Mouse (Mus musculus) urinary bladder, adult 18-20 months (tissue): ENCODE data around the gene Sh2b2.
A peak's percentile ranks its signal among the peaks of the same experiment; 100 is the strongest.
"Not testable (repeated sequence)": the region's sequence is repeated elsewhere in the genome, so short reads cannot be mapped to it uniquely, and the experiment has no call there.

Experiments
- DNase-seq, 2 experiments: peaks; one replicate each; pipeline ENCODE4 v3.0.0; 2022; ENCODE audit warnings: low spot score in 2 of 2, mixed read lengths in 2 of 2

Sh2b2 gene

DNA sequence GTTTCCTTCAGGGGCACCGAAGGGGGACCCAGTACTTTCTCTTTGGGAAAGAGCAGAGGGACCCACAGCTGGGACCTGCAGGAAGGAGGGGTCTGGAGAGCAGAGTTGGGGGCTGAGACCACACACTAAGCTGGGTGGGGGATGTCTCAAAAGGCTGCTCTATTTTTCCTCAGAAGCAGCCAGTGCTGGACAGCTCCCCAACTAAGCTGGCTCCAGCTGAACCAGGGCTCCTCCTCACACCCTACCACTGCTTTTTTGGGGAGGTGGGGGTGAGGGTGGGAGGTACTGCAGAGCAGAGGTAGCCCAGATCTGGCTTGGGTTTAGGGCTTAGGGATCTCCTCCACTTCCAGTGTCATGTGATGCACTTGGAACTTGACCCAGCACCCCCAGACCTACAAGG, 6.0 kb downstream of the Sh2b2 start:
- DNase-seq = no peak

- no peak for DNase-seq
These were observed 8.7 kb downstream of the Sh2b2 start for GRCm38 (mm10) chr5:136237607-136238006.

DNA sequence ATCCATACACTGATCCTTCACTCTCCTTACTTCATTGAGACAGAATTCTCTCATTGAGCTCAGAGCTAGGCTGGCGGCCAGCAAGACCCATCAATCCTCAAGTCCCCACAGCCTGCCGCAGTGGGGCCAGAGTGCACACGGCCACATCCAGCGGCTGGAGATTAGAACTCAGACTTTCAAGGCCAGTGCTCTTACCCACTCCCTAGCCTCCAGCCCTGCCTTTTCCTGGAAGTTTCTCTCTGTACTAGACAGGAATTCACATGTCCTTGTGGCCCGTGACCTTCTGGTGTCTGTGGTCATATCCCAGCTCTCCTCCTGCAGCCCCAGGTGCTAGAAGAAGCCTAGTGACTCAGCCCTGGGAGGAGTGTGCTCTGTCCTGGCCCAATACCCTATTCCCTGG, 9.7 kb downstream of the Sh2b2 start:
- no peak for DNase-seq

- no peak for DNase-seq
These were observed 15.9 kb downstream of the Sh2b2 start for GRCm38 (mm10) chr5:136230348-136231035.

- no peak for DNase-seq
These were observed 20.0 kb downstream of the Sh2b2 start for GRCm38 (mm10) chr5:136226246-136226876.

DNA sequence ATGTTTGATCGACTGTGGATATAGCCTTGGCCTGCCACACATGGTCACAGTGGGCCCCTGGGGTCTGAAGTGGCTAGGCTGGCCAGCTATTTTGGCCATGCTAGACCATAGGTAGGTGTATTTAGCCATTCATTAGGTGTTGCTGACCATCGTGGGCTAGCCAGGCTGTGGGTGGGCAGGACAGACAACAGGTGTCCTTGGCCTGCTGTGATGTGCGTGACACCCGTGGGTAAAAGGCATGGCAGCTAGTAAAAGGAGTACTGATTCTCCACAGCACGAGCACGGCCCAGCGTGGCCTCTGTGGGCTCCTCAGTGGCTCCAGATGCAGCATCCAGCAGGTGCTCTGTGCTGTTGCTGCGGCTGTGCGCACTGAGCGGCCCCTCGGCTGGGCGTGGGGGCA, 27.8 kb downstream of the Sh2b2 start:
- no peak for DNase-seq

GRCm38 (mm10) chr5:136217932-136218381, 28.4 kb downstream of the Sh2b2 start:
- DNase-seq = no peak

DNA sequence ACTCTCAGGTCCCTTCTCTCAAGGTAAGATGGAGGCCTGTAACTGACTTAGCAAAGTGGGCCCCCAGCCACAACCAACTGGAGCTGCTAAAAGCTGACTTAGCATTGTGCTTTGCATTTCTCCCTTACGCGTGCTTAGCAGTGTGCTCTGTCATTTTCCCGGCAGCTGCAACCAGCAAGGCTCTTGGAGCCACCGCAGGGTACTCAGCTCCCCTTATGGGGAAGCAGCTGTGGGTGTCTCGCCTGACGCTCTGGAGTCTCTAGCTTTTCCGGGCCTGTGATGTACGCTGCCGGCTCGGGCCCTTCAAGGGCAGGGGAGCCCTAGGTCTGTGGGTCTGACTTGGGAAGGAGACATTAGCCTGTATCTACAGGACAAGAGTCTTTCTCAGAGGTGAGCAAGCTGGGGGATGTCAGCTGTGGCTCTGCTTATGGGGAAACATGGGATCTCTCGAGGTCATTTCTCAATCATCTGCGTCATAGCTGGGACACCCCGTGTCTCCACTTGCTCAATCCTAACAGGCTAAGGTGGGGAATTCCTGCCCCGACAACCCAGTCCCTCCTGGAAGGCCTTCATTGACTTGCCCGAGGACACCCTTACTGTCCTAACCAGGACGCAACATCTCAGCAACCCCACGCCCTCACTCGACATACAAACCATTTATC, 29.2 kb downstream of the Sh2b2 start:
- DNase-seq = no peak

DNA sequence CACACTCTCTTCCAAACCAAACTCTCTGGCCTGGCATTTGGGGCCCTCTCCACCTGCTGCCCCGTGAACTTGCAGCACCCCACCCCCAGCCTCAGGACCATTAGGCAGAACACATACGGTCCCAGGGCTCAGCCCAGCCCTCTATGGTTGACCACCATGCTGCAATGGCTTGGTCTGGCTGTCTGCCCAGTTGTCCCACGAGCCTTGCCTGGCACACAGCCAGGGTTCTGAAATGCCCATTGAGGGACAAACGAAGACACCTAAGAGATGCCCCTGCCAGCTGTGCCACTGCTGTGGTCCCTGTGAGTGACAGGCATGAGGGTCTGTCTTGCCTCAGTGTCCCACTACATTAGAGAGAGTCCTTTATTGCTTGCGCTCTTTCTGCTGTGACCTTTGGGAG, 30.4 kb downstream of the Sh2b2 start:
- no peak for DNase-seq

DNA sequence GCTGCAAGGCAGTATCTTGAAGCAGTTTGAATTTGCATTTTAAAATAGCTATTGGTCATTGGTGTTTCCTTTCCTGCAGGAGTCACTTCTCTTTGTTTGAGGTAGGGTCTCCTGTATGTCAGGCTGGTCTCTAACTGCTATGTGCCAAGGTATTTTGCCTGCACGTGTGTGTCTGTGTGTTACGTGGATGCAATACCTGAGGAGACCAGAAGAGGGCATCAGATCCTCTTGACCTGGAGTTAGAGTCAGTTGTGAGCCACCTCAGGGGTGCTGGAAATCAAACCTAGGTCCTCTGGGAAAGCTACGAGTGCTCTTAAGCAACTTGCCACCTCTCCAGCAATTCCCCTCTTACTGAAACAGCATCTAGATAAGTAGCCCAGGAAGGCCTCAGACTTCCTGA, 31.1 kb downstream of the Sh2b2 start:
- no peak for DNase-seq

DNA sequence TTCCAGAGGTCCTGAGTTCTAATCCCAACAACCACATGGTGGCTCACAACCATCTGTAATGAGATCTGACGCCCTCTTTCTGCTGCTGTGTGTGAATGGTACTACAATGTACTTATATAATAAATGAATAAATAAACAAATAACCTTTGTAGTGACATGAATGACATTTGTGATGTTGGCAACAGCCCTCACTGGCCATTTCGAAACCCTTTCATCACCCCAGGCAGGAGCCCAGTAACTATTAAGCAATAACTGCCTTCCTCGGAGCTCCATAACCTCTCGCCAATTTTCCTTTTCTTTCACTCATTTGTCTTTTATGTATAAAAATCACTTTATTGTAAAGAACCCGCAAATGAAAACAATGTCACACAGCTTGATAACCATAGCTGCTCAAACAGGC, 32.6 kb downstream of the Sh2b2 start:
- DNase-seq = no peak

DNA sequence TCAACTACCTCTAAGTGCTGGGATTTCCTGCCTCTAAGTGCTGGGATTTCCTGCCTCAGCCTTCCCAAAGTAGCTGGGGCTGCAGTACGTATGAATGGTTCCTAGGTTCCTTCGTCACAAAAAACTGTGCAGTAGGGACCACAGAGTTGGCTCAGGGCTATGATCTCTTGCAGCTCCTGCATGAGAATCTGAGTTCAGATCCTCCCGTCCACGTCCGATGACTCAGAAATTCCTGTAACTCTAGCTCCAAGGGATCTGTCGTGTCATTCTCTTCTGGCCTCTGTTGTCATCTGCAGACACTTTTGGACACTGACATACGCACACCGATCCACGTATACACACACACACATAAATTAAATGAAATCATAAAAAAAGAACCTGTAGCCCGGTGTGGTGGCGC, 33.6 kb downstream of the Sh2b2 start:
- DNase-seq = no peak

GRCm38 (mm10) chr5:136211341-136212102, 34.8 kb downstream of the Sh2b2 start:
- not testable (repeated sequence) for DNase-seq

DNA sequence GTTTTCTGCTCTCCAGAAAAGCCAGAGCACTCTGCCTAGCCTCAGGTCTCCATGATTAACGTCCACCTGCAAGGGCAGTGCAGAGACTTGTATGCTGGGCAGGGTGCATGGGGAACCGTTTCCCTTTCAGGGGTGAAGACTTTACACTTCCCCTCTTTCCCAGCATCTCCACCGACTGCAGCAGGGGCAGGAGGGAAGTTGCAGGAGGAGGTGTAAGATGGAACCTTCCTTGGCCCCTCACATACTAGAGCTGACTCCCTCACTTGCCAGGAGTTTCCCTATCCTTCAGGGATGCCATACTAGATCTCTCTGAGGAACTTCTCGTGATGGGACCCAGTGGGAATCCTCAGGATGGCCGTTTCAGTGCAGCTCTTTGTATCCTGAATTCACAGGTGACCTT, 35.8 kb downstream of the Sh2b2 start:
- DNase-seq = no peak

DNA sequence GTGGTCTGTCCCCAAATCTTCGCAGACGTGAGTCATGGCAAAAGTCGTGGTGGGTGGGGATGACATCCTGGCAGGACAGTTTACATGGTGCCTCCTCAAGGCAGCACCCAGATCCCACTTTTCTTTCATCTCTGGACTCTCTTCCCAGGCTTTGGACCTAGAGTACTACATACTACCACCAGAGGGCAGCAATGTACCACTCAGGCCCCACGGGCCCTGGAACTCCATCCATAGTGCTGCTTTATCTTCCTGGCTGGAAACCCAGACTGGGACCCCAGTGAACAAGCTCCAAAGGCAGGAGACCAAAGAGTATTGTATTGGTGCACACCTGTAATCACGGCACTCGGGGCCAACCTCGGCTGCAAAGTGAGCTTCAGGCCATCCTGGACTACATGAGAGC, 44.5 kb downstream of the Sh2b2 start:
- peak; percentile 46 to 50 for DNase-seq

- DNase-seq = no peak
These were observed 46.8 kb downstream of the Sh2b2 start for GRCm38 (mm10) chr5:136199526-136199925.

GRCm38 (mm10) chr5:136198474-136199391, 47.6 kb downstream of the Sh2b2 start, which contains the start of gene Prkrip1:
Gene Prkrip1 (minus strand): TSS chr5:136198963.
- DNase-seq = peak; percentile 86 to 89

GRCm38 (mm10) chr5:136191870-136192269, 54.5 kb downstream of the Sh2b2 start:
- DNase-seq = no peak

DNA sequence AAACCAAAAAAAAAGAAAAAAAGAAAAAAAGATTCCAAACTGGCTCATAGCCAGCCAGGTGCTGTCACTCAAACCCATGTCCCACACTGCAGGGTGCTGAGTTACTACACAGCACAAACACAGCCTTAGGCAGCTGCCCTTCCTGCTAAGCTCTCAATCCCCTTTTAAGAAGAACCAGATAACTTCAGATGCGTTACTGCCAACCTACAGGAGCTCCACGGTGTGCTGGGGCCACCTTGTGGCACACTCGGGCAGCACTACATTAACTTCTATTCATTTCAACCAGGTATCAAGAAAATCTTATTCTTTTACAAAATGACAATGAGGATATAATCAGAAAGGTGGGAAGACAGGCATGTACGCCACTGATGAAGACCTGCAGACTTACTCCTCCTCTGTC, 59.6 kb downstream of the Sh2b2 start:
- peak; percentile 24 to 49 for DNase-seq

DNA sequence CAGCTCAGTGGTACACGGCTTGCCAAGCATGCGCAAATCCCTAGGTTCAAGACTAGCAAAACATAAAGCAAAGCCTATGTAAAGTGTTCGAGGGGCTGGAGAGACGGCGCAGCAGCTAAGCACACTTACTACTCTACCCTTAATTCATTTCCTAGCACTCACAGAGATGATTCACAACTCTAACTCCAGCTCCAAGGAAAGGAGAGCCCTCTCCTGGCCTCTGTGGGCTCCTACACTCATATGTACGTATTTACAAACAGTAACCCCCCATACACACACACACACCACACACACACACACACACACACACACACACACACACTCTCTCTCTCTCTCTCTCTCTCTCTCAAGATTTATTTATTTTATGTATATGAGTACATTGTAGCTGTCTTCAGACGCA, 62.6 kb downstream of the Sh2b2 start:
- DNase-seq = no peak

DNA sequence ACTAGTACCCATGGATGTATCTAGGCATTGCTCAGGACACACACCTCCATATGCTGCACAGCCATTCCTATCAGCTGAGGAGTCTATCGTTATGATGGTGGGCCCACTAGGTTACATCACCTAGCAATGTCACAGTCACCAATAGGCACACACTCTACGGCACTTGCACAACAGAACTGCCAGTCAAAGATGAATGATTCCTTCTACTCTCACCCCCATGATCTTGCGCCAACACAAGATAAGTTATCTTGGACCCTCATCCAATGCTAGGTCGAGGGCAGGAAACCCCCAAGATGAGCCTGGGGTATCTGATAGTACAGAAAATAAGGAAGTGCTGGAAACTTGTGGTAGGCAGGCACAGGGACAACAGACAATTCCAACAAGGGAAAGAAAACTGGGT, 63.5 kb downstream of the Sh2b2 start:
- DNase-seq = no peak
